Mouse (Mus musculus): Measurements from ENCODE around the gene Id3. TPM values are rescaled to one million over a fixed set of nuclear protein-coding genes. Genes with fewer than 3 reads are reported as not detected.

Id3 gene
- total RNA-seq, 1 experiment: 126 TPM

DNA sequence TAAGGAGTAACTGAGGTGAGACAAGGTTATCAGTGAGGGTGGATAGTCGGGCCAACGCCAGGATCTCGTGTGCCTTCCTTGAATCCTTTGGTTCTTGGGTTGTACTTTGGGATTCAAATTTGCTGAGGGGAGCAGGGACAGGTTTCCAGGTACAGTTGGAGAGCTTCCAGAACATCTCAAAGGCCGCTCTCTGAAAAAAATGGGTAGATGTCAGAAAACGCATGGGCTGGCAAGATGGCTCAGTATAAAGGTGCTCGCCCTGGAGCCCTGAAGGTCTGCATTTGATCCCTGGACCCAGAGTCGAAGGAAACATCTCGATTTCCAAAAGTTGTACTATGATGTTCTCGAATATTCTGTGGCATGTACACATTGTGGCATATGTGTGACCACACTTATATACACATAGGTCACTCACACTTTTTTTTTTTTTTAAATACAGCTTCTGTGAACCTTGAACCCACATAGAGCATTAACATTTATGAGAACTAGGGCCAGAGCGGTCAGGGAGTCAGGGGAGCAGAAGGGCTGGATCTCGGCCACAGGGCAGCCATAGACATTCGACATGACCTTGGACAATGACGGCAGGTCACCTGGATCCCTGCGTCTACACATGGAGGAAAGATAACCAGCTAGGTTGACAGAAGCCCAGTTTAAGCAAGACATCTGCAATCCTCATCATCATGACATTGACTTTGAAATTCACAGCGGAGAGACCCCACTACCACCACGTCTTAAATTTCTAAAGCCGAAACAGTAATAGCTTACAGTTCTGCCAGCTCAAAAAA is 3.8 kb upstream of the Id3 start:
- in situ Hi-C loops (cut with MboI; ENCODE audit: low sequenced_read_pairs in 2 of 2, unreplicated experiment in 2 of 2): no loop called here
- DNase-seq (ENCODE audit: low read depth, low spot score): no peak
- Histone ChIP-seq H3K4me3 (ENCODE audit: insufficient read depth in 1 of 2, low read depth in 1 of 2, low read length in 2 of 2, poor library complexity in 1 of 2, severe bottlenecking in 1 of 2) (no peak overlapping the region), H3K9me3 (ENCODE audit: control insufficient read depth, insufficient read depth, low read depth, low read length) (no peaks in the 10 kb centered on the region), H3K9ac (ENCODE audit: insufficient read depth, low read depth, low read length, poor library complexity, severe bottlenecking) (no peak overlapping the region), H3K4me1 (ENCODE audit: control insufficient read depth in 2 of 2, insufficient read depth in 2 of 2, low read length in 2 of 2, poor library complexity in 1 of 2) (peaks cover 0 to 5% of the 10 kb centered on the region in 2 experiments; a peak in 1 of 4 replicates), H3K36me3 (ENCODE audit: control insufficient read depth, insufficient read depth, low read length, poor library complexity, severe bottlenecking) (no peaks in the 10 kb centered on the region), H3K27ac (ENCODE audit: insufficient read depth, low read depth, low read length, poor library complexity, severe bottlenecking) (no peak overlapping the region)
- TF ChIP-seq MAFK (IDR thresholded peaks at IDR 0.05; ENCODE audit: insufficient read depth, low read depth, low read length): no peak
- TF ChIP-seq CHD2 (IDR thresholded peaks at IDR 0.05; ENCODE audit: low read depth, low read length): no peak
- TF ChIP-seq HCFC1 (IDR thresholded peaks at IDR 0.05; ENCODE audit: borderline replicate concordance, insufficient read depth, low read length): no peak
- TF ChIP-seq ZNF384 (IDR thresholded peaks at IDR 0.05; ENCODE audit: low read depth, low read length): no peak
- no peak for TF ChIP-seq ZC3H11A (IDR thresholded peaks at IDR 0.05; ENCODE audit: borderline replicate concordance, low read depth, low read length)

- in situ Hi-C loops (cut with MboI; ENCODE audit: low sequenced_read_pairs in 2 of 2, unreplicated experiment in 2 of 2): no loop called here
- peaks cover 3 to 5% of the 10 kb centered on the region in 2 experiments; a peak in 2 of 4 replicates for H3K4me1 ChIP-seq (ENCODE audit: control insufficient read depth in 2 of 2, insufficient read depth in 2 of 2, low read length in 2 of 2, poor library complexity in 1 of 2)
- peak overlapping the region in 1 of 2 experiments; percentile 39; a peak in 2 of 4 replicates for H3K4me3 ChIP-seq (ENCODE audit: insufficient read depth in 1 of 2, low read depth in 1 of 2, low read length in 2 of 2, poor library complexity in 1 of 2, severe bottlenecking in 1 of 2)
- TF ChIP-seq HCFC1 (IDR thresholded peaks at IDR 0.05; ENCODE audit: borderline replicate concordance, insufficient read depth, low read length): 0 out of 2 replicates have a peak, but pooled peaks have one; percentile 35
- TF ChIP-seq ZNF384 (IDR thresholded peaks at IDR 0.05; ENCODE audit: low read depth, low read length): no peak
- no peak overlapping the region for H3K27ac ChIP-seq (ENCODE audit: insufficient read depth, low read depth, low read length, poor library complexity, severe bottlenecking)
- no peaks in the 10 kb centered on the region for H3K9me3 ChIP-seq (ENCODE audit: control insufficient read depth, insufficient read depth, low read depth, low read length)
- H3K36me3 ChIP-seq (ENCODE audit: control insufficient read depth, insufficient read depth, low read length, poor library complexity, severe bottlenecking): no peaks in the 10 kb centered on the region; the same call in 1 of the 2 replicates
- peak; percentile 80 for DNase-seq (ENCODE audit: low read depth, low spot score)
- no peak overlapping the region for H3K9ac ChIP-seq (ENCODE audit: insufficient read depth, low read depth, low read length, poor library complexity, severe bottlenecking)
Measured at GRCm38 (mm10) chr4:136140327-136141250, 2.7 kb upstream of the Id3 start.

DNA sequence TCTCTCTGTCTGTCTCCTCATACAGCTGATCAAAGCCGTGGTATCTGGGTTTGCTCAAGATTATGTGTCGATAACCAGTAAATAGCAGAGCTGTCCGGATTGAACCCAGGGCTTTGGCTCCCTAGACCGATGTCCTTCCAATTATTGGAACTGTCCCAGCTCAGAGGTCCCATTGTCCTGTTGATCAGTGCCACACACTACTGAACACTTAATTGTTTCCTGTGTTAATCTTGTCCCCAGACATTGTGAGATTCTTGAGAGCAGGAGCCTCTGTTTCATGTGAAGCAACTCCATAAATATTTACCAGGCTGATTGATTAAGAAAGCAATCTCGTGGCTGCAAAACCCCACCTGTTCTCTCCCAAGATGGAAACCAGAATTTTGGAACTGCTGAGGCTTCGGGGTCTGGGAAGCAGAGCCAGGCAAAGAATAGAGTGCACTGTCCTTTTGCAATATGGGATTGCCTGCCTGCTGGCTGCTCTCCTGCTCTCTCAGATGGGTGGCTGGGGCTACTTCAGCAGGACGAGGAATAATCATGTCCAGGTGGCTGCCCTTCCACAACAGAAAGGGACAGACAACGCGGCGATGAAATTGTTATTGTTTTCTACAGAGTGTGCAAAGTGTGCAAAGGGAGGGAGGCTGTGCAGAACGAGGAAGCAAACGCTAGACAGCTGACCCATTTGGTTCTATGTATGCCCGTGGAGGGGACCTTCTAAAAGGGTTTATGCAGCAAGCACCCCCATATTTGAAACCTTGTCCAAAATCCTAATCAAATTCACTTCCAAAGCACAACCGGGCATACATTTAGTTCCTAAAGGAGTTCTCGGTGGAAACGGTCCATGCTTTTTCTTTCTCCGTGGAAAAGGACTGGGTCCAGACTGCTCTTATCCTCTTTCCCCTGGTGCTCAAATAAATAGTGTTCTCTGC is 767 bp upstream of the Id3 start:
- in situ Hi-C loops (cut with MboI; ENCODE audit: low sequenced_read_pairs in 2 of 2, unreplicated experiment in 2 of 2): no loop called here
- no peak overlapping the region for H3K4me3 ChIP-seq (ENCODE audit: insufficient read depth in 1 of 2, low read depth in 1 of 2, low read length in 2 of 2, poor library complexity in 1 of 2, severe bottlenecking in 1 of 2)
- no peaks in the 10 kb centered on the region; the same call in 1 of the 2 replicates for H3K36me3 ChIP-seq (ENCODE audit: control insufficient read depth, insufficient read depth, low read length, poor library complexity, severe bottlenecking)
- H3K4me1 ChIP-seq (ENCODE audit: control insufficient read depth in 2 of 2, insufficient read depth in 2 of 2, low read length in 2 of 2, poor library complexity in 1 of 2): peaks cover 3 to 8% of the 10 kb centered on the region in 2 experiments; a peak in 3 of 4 replicates
- H3K27ac ChIP-seq (ENCODE audit: insufficient read depth, low read depth, low read length, poor library complexity, severe bottlenecking): no peak overlapping the region
- TF ChIP-seq ZC3H11A (IDR thresholded peaks at IDR 0.05; ENCODE audit: borderline replicate concordance, low read depth, low read length) (no peak), HCFC1 (IDR thresholded peaks at IDR 0.05; ENCODE audit: borderline replicate concordance, insufficient read depth, low read length) (no peak), CHD2 (IDR thresholded peaks at IDR 0.05; ENCODE audit: low read depth, low read length) (no peak), MAFK (IDR thresholded peaks at IDR 0.05; ENCODE audit: insufficient read depth, low read depth, low read length) (no peak), ZNF384 (IDR thresholded peaks at IDR 0.05; ENCODE audit: low read depth, low read length) (no peak)
- H3K9me3 ChIP-seq (ENCODE audit: control insufficient read depth, insufficient read depth, low read depth, low read length): no peaks in the 10 kb centered on the region
- H3K9ac ChIP-seq (ENCODE audit: insufficient read depth, low read depth, low read length, poor library complexity, severe bottlenecking): no peak overlapping the region
- no peak for DNase-seq (ENCODE audit: low read depth, low spot score)

Measured in ES-E14 (cell line).